Mouse (Mus musculus): ENCODE measurements around the gene Tma7. TPM values are rescaled to one million over a fixed set of nuclear protein-coding genes. Genes with fewer than 3 reads are reported as not detected.

Tma7 gene
- polyA plus RNA-seq, 1 experiment, result 97.9 TPM

- Histone ChIP-seq H3K4me3 (replicated peaks) (no peak overlapping the region), H3K4me1 (ENCODE audit: control insufficient read depth) (no peaks in the 10 kb centered on the region), H3K9me3 (ENCODE audit: control insufficient read depth, low read length) (no peaks in the 10 kb centered on the region), H3K36me3 (ENCODE audit: control insufficient read depth) (peaks cover 29% of the 10 kb centered on the region; the same call in 1 of the 2 replicates), H3K27me3 (ENCODE audit: control insufficient read depth) (no peaks in the 10 kb centered on the region)
- TF ChIP-seq GATA1 (IDR thresholded peaks at IDR 0.05; ENCODE audit: low read length) (no peak), TAL1 (IDR thresholded peaks at IDR 0.05; ENCODE audit: low read length) (no peak)
Observed at GRCm38 (mm10) chr9:109107341-109107740, 25.0 kb upstream of the Tma7 start.

- Histone ChIP-seq H3K36me3 (ENCODE audit: control insufficient read depth) (peaks cover 31% of the 10 kb centered on the region; the same call in 1 of the 2 replicates), H3K27me3 (ENCODE audit: control insufficient read depth) (no peaks in the 10 kb centered on the region), H3K4me3 (replicated peaks) (no peak overlapping the region), H3K4me1 (ENCODE audit: control insufficient read depth) (no peaks in the 10 kb centered on the region), H3K9me3 (ENCODE audit: control insufficient read depth, low read length) (no peaks in the 10 kb centered on the region)
- TF ChIP-seq GATA1 (IDR thresholded peaks at IDR 0.05; ENCODE audit: low read length) (no peak), TAL1 (IDR thresholded peaks at IDR 0.05; ENCODE audit: low read length) (no peak)
Observed at GRCm38 (mm10) chr9:109105648-109106047, 23.3 kb upstream of the Tma7 start.

- Histone ChIP-seq H3K4me1 (ENCODE audit: control insufficient read depth) (no peaks in the 10 kb centered on the region), H3K9me3 (ENCODE audit: control insufficient read depth, low read length) (no peaks in the 10 kb centered on the region), H3K27me3 (ENCODE audit: control insufficient read depth) (no peaks in the 10 kb centered on the region), H3K36me3 (ENCODE audit: control insufficient read depth) (peaks cover 31% of the 10 kb centered on the region; the same call in 1 of the 2 replicates), H3K4me3 (replicated peaks) (no peak overlapping the region)
- TF ChIP-seq TAL1 (IDR thresholded peaks at IDR 0.05; ENCODE audit: low read length), result no peak
- TF ChIP-seq GATA1 (IDR thresholded peaks at IDR 0.05; ENCODE audit: low read length), result no peak
Observed at GRCm38 (mm10) chr9:109105011-109105410, 22.6 kb upstream of the Tma7 start.

GRCm38 (mm10) chr9:109104083-109104482 lies 21.7 kb upstream of the Tma7 start:
- no peaks in the 10 kb centered on the region for H3K27me3 ChIP-seq (ENCODE audit: control insufficient read depth)
- no peaks in the 10 kb centered on the region for H3K9me3 ChIP-seq (ENCODE audit: control insufficient read depth, low read length)
- peaks cover 25% of the 10 kb centered on the region; the same call in 1 of the 2 replicates for H3K36me3 ChIP-seq (ENCODE audit: control insufficient read depth)
- no peak for TF ChIP-seq TAL1 (IDR thresholded peaks at IDR 0.05; ENCODE audit: low read length)
- TF ChIP-seq GATA1 (IDR thresholded peaks at IDR 0.05; ENCODE audit: low read length), result no peak
- H3K4me3 ChIP-seq (replicated peaks), result no peak overlapping the region
- H3K4me1 ChIP-seq (ENCODE audit: control insufficient read depth), result no peaks in the 10 kb centered on the region

- H3K4me1 ChIP-seq (ENCODE audit: control insufficient read depth), result no peaks in the 10 kb centered on the region
- no peak for TF ChIP-seq GATA1 (IDR thresholded peaks at IDR 0.05; ENCODE audit: low read length)
- no peak for TF ChIP-seq TAL1 (IDR thresholded peaks at IDR 0.05; ENCODE audit: low read length)
- H3K36me3 ChIP-seq (ENCODE audit: control insufficient read depth), result peaks cover 24% of the 10 kb centered on the region; the same call in 1 of the 2 replicates
- no peak overlapping the region for H3K4me3 ChIP-seq (replicated peaks)
- no peaks in the 10 kb centered on the region for H3K9me3 ChIP-seq (ENCODE audit: control insufficient read depth, low read length)
- H3K27me3 ChIP-seq (ENCODE audit: control insufficient read depth), result peaks cover 6% of the 10 kb centered on the region
Observed at GRCm38 (mm10) chr9:109103250-109103649, 20.9 kb upstream of the Tma7 start.

- H3K36me3 ChIP-seq (ENCODE audit: control insufficient read depth), result peaks cover 22% of the 10 kb centered on the region; the same call in 1 of the 2 replicates
- TF ChIP-seq GATA1 (IDR thresholded peaks at IDR 0.05; ENCODE audit: low read length) (no peak), TAL1 (IDR thresholded peaks at IDR 0.05; ENCODE audit: low read length) (no peak)
- H3K9me3 ChIP-seq (ENCODE audit: control insufficient read depth, low read length), result no peaks in the 10 kb centered on the region
- no peak overlapping the region for H3K4me3 ChIP-seq (replicated peaks)
- peaks cover 11% of the 10 kb centered on the region for H3K27me3 ChIP-seq (ENCODE audit: control insufficient read depth)
- H3K4me1 ChIP-seq (ENCODE audit: control insufficient read depth), result no peaks in the 10 kb centered on the region
Observed at GRCm38 (mm10) chr9:109102541-109102940, 20.2 kb upstream of the Tma7 start.

GRCm38 (mm10) chr9:109101933-109102445 lies 19.6 kb upstream of the Tma7 start:
- H3K27me3 ChIP-seq (ENCODE audit: control insufficient read depth), result peaks cover 17% of the 10 kb centered on the region
- H3K4me1 ChIP-seq (ENCODE audit: control insufficient read depth), result no peaks in the 10 kb centered on the region
- no peaks in the 10 kb centered on the region for H3K9me3 ChIP-seq (ENCODE audit: control insufficient read depth, low read length)
- TF ChIP-seq GATA1 (IDR thresholded peaks at IDR 0.05; ENCODE audit: low read length), result no peak
- no peak for TF ChIP-seq TAL1 (IDR thresholded peaks at IDR 0.05; ENCODE audit: low read length)
- H3K4me3 ChIP-seq (replicated peaks), result no peak overlapping the region
- peaks cover 22% of the 10 kb centered on the region; the same call in 1 of the 2 replicates for H3K36me3 ChIP-seq (ENCODE audit: control insufficient read depth)

- Histone ChIP-seq H3K4me3 (replicated peaks) (no peak overlapping the region), H3K9me3 (ENCODE audit: control insufficient read depth, low read length) (no peaks in the 10 kb centered on the region; the same call in 1 of the 2 replicates), H3K4me1 (ENCODE audit: control insufficient read depth) (peaks cover 2% of the 10 kb centered on the region), H3K36me3 (ENCODE audit: control insufficient read depth) (peaks cover 15% of the 10 kb centered on the region; the same call in 1 of the 2 replicates), H3K27me3 (ENCODE audit: control insufficient read depth) (peaks cover 33% of the 10 kb centered on the region)
- no peak for TF ChIP-seq TAL1 (IDR thresholded peaks at IDR 0.05; ENCODE audit: low read length)
- no peak for TF ChIP-seq GATA1 (IDR thresholded peaks at IDR 0.05; ENCODE audit: low read length)
Observed at GRCm38 (mm10) chr9:109100307-109100928, 18.0 kb upstream of the Tma7 start.

GRCm38 (mm10) chr9:109098969-109099368 lies 16.6 kb upstream of the Tma7 start:
- Histone ChIP-seq H3K36me3 (ENCODE audit: control insufficient read depth) (peaks cover 12% of the 10 kb centered on the region; the same call in 1 of the 2 replicates), H3K27me3 (ENCODE audit: control insufficient read depth) (peaks cover 47% of the 10 kb centered on the region), H3K4me1 (ENCODE audit: control insufficient read depth) (peaks cover 6% of the 10 kb centered on the region), H3K4me3 (replicated peaks) (no peak overlapping the region), H3K9me3 (ENCODE audit: control insufficient read depth, low read length) (no peaks in the 10 kb centered on the region; the same call in 1 of the 2 replicates)
- TF ChIP-seq GATA1 (IDR thresholded peaks at IDR 0.05; ENCODE audit: low read length), result no peak
- no peak for TF ChIP-seq TAL1 (IDR thresholded peaks at IDR 0.05; ENCODE audit: low read length)

Measured in erythroblast, embryonic 14.5 days (primary cell).